Mouse (Mus musculus) left cerebral cortex, postnatal 10 days (tissue): ENCODE measurements around the gene Olfr597. TPM values are rescaled to one million over a fixed set of nuclear protein-coding genes. Genes with fewer than 3 reads are reported as not detected.
"Not testable (repeated sequence)": the region's sequence is repeated elsewhere in the genome, so short reads cannot be mapped to it uniquely, and the experiment has no call there.

Experiments
- DNase-seq, 2 experiments: peaks; one replicate each; pipeline ENCODE4 v3.0.0; 2021 to 2022; ENCODE audit warnings: low spot score in 2 of 2, mixed read lengths in 1 of 2; ENCODE audit errors: extremely low spot score in 1 of 2
- intact Hi-C: fragments of 180-260 bp; cut with DNase I; formaldehyde crosslinking; loops from one replicate; pipeline ENCODE4 v1.15.1; 2025
- microRNA-seq: library from miRNA; unstranded; fragments of <30 nt; microRNA quantifications from one replicate; pipeline ENCODE4 v1.2.0, GENCODE M21; 2022
- total RNA-seq, 2 experiments: library from RNA; stranded (reverse); gene quantifications; 2 replicates each; pipeline ENCODE4 v1.2.3; 2021

Olfr597 gene
- not detected for total RNA-seq

- intact Hi-C loops, DNase-seq: not testable (repeated sequence)
These were observed at the start of gene Olfr597 for GRCm38 (mm10) chr7:103316015-103316414. Gene Olfr597 (plus strand): TSS chr7:103316315.

- DNase-seq, intact Hi-C loops: not testable (repeated sequence)
These were observed 10.8 kb upstream of the Olfr597 start, which contains the start of gene Olfr596 for GRCm38 (mm10) chr7:103305348-103305747. Gene Olfr596 (plus strand): TSS chr7:103305648.

GRCm38 (mm10) chr7:103323268-103323667, 7.2 kb downstream of the Olfr597 start, which contains the start of gene Olfr598:
Gene Olfr598 (plus strand): TSS chr7:103323568.
- no peak for DNase-seq
- intact Hi-C loops, result no loop called here

- DNase-seq, result no peak
These were observed 19.5 kb downstream of the Olfr597 start, which contains the start of gene Olfr599 for GRCm38 (mm10) chr7:103335617-103336016. Gene Olfr599 (plus strand): TSS chr7:103335917.

GRCm38 (mm10) chr7:103349569-103349968, 33.5 kb downstream of the Olfr597 start, which contains the start of gene Olfr600:
Gene Olfr600 (minus strand): TSS chr7:103349669.
- intact Hi-C loops, result no loop called here
- DNase-seq, result no peak

More at GRCm38 (mm10) chr7:103335617-103336016, 19.5 kb downstream of the Olfr597 start, which contains the start of gene Olfr599:
- intact Hi-C loops, result no loop called here

- DNase-seq, result no peak
- intact Hi-C loops, result no loop called here
These were observed 46.4 kb downstream of the Olfr597 start, which contains the start of gene Olfr601 for GRCm38 (mm10) chr7:103362555-103362954. Gene Olfr601 (minus strand): TSS chr7:103362655.

Small RNA genes within 50 kb of the gene (microRNA-seq; reads per million reads assigned to microRNA genes)
- gene Gm23550, result not detected

Other genes starting within 250 kb of the Olfr597 start
- not detected for gene Olfr584, start 234.4 kb upstream of the Olfr597 start, total RNA-seq
- not detected for gene Olfr585, start 218.6 kb upstream of the Olfr597 start, total RNA-seq
- not detected for gene Olfr586, start 190.7 kb upstream of the Olfr597 start, total RNA-seq
- not detected for gene Olfr588-ps1, start 175.4 kb upstream of the Olfr597 start, total RNA-seq
- not detected for gene Olfr589, start 160.0 kb upstream of the Olfr597 start, total RNA-seq
- not detected for gene Olfr591, start 138.0 kb upstream of the Olfr597 start, total RNA-seq
- gene Olfr592, start 131.5 kb upstream of the Olfr597 start, total RNA-seq, result not detected
- gene Olfr593, start 104.5 kb upstream of the Olfr597 start, total RNA-seq, result not detected
- not detected for gene Olfr594, start 99.3 kb upstream of the Olfr597 start, total RNA-seq
- gene Usp17ld, start 63.8 kb upstream of the Olfr597 start, total RNA-seq, result not detected
- gene Olfr596, start 10.7 kb upstream of the Olfr597 start, total RNA-seq, result not detected
- not detected for gene Olfr598, start 7.3 kb downstream of the Olfr597 start, total RNA-seq
- not detected for gene Olfr599, start 19.6 kb downstream of the Olfr597 start, total RNA-seq
- gene Olfr600, start 33.4 kb downstream of the Olfr597 start, total RNA-seq, result not detected
- gene Olfr601, start 46.3 kb downstream of the Olfr597 start, total RNA-seq, result not detected
- gene Olfr603, start 69.9 kb downstream of the Olfr597 start, total RNA-seq, result not detected
- not detected for gene Usp17lc, start 98.8 kb downstream of the Olfr597 start, total RNA-seq
- not detected for gene Olfr605, start 129.1 kb downstream of the Olfr597 start, total RNA-seq
- not detected for gene Olfr606, start 132.7 kb downstream of the Olfr597 start, total RNA-seq
- gene Olfr607, start 147.8 kb downstream of the Olfr597 start, total RNA-seq, result not detected
- not detected for gene Olfr608, start 153.6 kb downstream of the Olfr597 start, total RNA-seq
- not detected for gene Olfr609, start 181.7 kb downstream of the Olfr597 start, total RNA-seq
- gene Olfr610, start 195.8 kb downstream of the Olfr597 start, total RNA-seq, result not detected
- gene Olfr611, start 204.5 kb downstream of the Olfr597 start, total RNA-seq, result not detected
- gene Olfr612, start 226.4 kb downstream of the Olfr597 start, total RNA-seq, result not detected
- not detected for gene Olfr613, start 231.8 kb downstream of the Olfr597 start, total RNA-seq
- not detected for gene Olfr615, start 239.8 kb downstream of the Olfr597 start, total RNA-seq